Mouse (Mus musculus) liver, postnatal 0 days (tissue): ENCODE results near the gene Mroh3. TPM values are rescaled to one million over a fixed set of nuclear protein-coding genes. Genes with fewer than 3 reads are reported as not detected.
A peak's percentile ranks its signal among the peaks of the same experiment; 100 is the strongest.

Source experiments
- ATAC-seq: fragments of 200-750 bp; cut with Nextera tagmentation; 2 replicates; pipeline ENCODE4 v1.8.0; 2017; ENCODE audit warnings: mild to moderate bottlenecking, moderate library complexity
- DNase-seq: peaks from one replicate; pipeline ENCODE4 v3.0.0-alpha.2; 2016
- H3K27ac ChIP-seq: fragments of 300-500 bp; sonication (generic); 2 replicates; pipeline ENCODE4 v1.5.1; 2014; ENCODE audit warnings: antibody characterized with exemption, moderate library complexity, mild to moderate bottlenecking, low read depth
- H3K27me3 ChIP-seq: fragments of 300-500 bp; sonication (generic); 2 replicates; pipeline ENCODE4 v1.6.1; 2014; ENCODE audit warnings: low read length, control low read depth, mixed read lengths; ENCODE audit not compliant: insufficient read depth
- H3K36me3 ChIP-seq: fragments of 300-500 bp; sonication (generic); replicated peaks from 2 replicates; pipeline ENCODE4 v1.6.1; 2014; ENCODE audit warnings: mild to moderate bottlenecking, control low read depth, low read length, moderate library complexity, mixed read lengths; ENCODE audit not compliant: insufficient read depth
- H3K4me1 ChIP-seq: fragments of 300-500 bp; sonication (generic); 2 replicates; pipeline ENCODE4 v1.6.1; 2014; ENCODE audit warnings: antibody characterized with exemption, mild to moderate bottlenecking, control low read depth; ENCODE audit not compliant: insufficient read depth
- H3K4me2 ChIP-seq: fragments of 300-500 bp; sonication (generic); 2 replicates; pipeline ENCODE4 v1.6.1; 2014; ENCODE audit warnings: low read depth, mild to moderate bottlenecking, low read length, moderate library complexity, mixed read lengths
- H3K4me3 ChIP-seq: fragments of 300-500 bp; sonication (generic); 2 replicates; pipeline ENCODE4 v1.5.1; 2014; ENCODE audit warnings: low read depth, low read length
- H3K9ac ChIP-seq: fragments of 300-500 bp; sonication (generic); replicated peaks from 2 replicates; pipeline ENCODE4 v1.6.1; 2014; ENCODE audit warnings: mild to moderate bottlenecking, moderate library complexity
- H3K9me3 ChIP-seq: fragments of 300-500 bp; sonication (generic); 2 replicates; pipeline ENCODE4 v1.6.1; 2016; ENCODE audit warnings: mild to moderate bottlenecking, control low read depth, low read length, mixed read lengths
- CTCF ChIP-seq: sonication (generic); IDR thresholded peaks from 2 replicates; pipeline ENCODE4 v1.5.1; 2016; ENCODE audit warnings: antibody characterized with exemption, low read depth
- EP300 ChIP-seq: IDR thresholded peaks from 2 replicates; pipeline ENCODE4 v1.6.1; 2016; ENCODE audit warnings: antibody characterized with exemption, low read depth, mild to moderate bottlenecking
- WGBS: fragments of 180-500 bp; shearing (Covaris S2); extraction: QIAGEN DNeasy Blood & Tissue Kit; methylation state at CpG from one replicate; pipeline ENCODE4 v1.1.7; 2014; ENCODE audit not compliant: insufficient replicate concordance; 5-methylcytosine and 5-hydroxymethylcytosine counted together
- polyA plus RNA-seq: library from polyadenylated mRNA; unstranded; fragments of >200 nt; fragmentation: Nextera tagmentation; extraction: Ambion mirVana; gene quantifications from 2 replicates; pipeline ENCODE4 v1.2.1, GENCODE M21; 2015

Mroh3 gene
- polyA plus RNA-seq, 1 experiment from 2014 or later, result not detected

DNA sequence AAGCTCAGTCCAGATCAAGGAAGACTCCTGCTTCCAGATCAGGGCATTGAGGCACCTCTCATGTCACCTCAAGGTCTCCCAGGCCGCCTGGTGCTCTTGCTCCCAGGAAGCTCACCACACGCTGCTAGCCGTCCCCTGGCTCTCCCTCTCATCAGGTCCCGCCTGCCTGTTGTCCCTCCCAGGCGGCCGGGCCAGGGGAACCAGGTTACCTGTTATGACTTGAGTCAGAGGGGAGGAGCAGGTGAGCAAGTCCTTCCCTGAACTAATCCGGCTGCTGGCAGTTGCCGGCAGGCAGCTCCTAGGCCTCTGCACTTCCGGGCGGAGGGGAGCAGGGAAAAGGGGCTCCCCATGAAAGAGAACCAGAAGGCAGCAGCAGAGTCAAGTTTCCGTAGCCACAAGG, 17.6 kb upstream of the Mroh3 start:
- peaks cover 21% of the 10 kb centered on the region for H3K4me1 ChIP-seq
- 65% methylated on average over 11 of the region's 11 CpGs for WGBS
- no peaks in the 10 kb centered on the region for H3K36me3 ChIP-seq
- H3K9me3 ChIP-seq, result no peaks in the 10 kb centered on the region
- no peak for ATAC-seq
- no peak overlapping the region for H3K9ac ChIP-seq
- H3K4me3 ChIP-seq, result no peak overlapping the region
- no peak overlapping the region for H3K4me2 ChIP-seq
- TF ChIP-seq EP300, result no peak
- no peak for TF ChIP-seq CTCF
- peaks cover 30% of the 10 kb centered on the region for H3K27me3 ChIP-seq
- no peak for DNase-seq
- no peak overlapping the region for H3K27ac ChIP-seq

DNA sequence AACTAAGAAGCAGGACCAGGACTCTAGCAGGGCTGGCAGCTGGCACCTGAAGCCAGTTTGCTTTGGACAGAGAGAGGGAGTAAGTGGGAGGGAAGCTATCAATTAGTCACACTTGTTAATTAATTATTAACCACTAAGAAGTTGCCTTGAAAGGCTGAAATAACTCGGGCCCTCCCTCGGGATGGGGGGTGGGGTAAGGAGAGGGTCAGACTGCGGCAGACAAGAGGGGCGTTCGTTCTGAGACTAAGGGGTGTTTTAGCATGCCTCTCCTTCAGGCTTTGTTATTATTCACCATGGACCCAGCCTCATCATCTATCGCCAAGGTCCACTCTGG, 16.4 kb upstream of the Mroh3 start:
- H3K4me3 ChIP-seq, result no peak overlapping the region
- no peak overlapping the region for H3K27ac ChIP-seq
- no peak overlapping the region for H3K9ac ChIP-seq
- 37% methylated on average over 6 of the region's 6 CpGs for WGBS
- H3K4me2 ChIP-seq, result peak overlapping the region; percentile 62
- no peaks in the 10 kb centered on the region for H3K9me3 ChIP-seq
- no peak for TF ChIP-seq EP300
- no peak for TF ChIP-seq CTCF
- no peak for DNase-seq
- H3K27me3 ChIP-seq, result peaks cover 23% of the 10 kb centered on the region
- peaks cover 16% of the 10 kb centered on the region for H3K4me1 ChIP-seq
- ATAC-seq, result peak; percentile 61
- no peaks in the 10 kb centered on the region for H3K36me3 ChIP-seq

DNA sequence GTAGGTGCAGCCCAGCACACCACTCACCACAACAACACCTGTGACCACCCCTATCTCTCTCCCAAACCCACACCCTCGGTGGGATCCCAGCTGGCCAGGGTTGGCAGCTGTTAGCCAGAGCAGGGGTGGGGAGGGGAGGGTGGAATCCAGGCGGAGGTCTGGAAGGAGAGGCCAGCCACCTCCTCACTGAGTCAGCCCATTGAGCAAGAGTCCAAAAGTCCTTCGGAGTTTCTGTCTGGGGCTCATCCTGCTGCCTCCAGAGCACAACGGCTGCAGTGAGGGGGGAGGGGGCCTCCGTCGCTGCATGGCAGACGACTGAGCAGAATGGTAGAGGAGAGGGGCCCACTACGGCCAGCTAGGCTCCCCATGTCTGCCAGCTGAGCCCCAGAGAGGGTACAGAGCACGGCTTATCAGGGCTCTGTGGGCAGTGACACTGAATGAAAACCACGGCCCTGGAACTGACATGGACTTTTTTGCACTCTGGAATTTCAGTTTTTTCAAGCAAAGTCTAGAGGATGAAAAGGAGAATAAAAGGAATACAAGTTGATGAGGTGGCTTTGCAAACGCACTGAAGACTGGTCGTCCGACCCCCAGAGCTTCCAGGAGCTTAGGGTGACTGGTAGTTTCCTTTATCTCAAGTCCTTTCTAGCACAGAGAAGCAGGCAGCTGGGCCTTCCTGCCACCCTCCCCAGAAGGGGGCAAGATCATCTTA, 15.9 kb upstream of the Mroh3 start:
- Histone ChIP-seq H3K27me3 (peaks cover 18% of the 10 kb centered on the region), H3K4me1 (peaks cover 13% of the 10 kb centered on the region), H3K36me3 (no peaks in the 10 kb centered on the region), H3K4me2 (peak overlapping the region; percentile 62), H3K9ac (no peak overlapping the region), H3K4me3 (peak overlapping the region; percentile 24; the same call in 1 of the 2 replicates), H3K27ac (no peak overlapping the region), H3K9me3 (no peaks in the 10 kb centered on the region)
- 20% methylated on average over 13 of the region's 13 CpGs for WGBS
- peak; percentile 77 for ATAC-seq
- peak; percentile 55 for DNase-seq
- TF ChIP-seq EP300 (no peak), CTCF (no peak)

DNA sequence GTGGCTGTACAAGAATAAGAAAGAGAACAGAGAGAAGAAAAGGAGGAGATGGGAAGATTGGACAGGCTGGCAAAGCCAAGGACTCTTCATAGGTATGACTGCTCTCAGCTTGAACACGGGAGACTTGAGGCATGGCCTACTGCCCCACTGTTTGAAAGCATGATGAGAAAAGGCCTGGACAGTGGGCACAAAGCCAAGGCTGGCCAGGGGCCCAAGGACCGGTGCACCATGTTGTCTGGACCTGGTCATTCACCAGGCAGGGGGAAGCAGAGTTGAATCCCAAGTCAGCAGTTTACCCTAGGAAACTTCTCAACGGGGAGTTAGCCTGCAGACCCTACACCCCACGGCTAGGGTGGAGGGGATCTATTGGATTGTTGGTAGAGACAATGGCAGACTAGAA, 15.2 kb upstream of the Mroh3 start:
- 58% methylated on average over 4 of the region's 4 CpGs for WGBS
- Histone ChIP-seq H3K27me3 (peaks cover 12% of the 10 kb centered on the region), H3K4me2 (peak overlapping the region; percentile 62; the same call in 1 of the 2 replicates), H3K9me3 (no peaks in the 10 kb centered on the region), H3K9ac (no peak overlapping the region), H3K27ac (no peak overlapping the region), H3K4me3 (no peak overlapping the region), H3K36me3 (no peaks in the 10 kb centered on the region), H3K4me1 (peaks cover 13% of the 10 kb centered on the region)
- ATAC-seq (peak; percentile 46), DNase-seq (peak; percentile 62)
- TF ChIP-seq EP300 (no peak), CTCF (no peak)

DNA sequence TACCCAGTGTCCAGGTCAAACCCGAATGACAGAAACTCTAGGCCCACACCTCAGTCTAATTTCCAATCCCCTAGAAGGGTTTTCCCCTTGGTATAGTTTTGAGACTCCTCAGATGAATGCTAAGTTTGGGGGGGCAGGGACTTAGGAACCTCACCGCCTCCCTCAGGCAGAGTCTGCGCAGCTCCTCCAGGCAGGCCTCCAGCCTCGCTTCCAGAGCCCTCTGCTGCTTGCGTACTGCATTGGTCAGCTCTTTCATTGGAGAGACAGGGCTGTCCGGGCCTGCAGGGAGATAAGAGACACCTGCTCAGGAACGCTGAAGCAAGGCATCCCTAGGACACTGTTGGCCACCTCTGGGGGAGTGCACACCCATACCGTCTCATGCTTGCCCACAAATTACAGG, 14.0 kb upstream of the Mroh3 start:
- ATAC-seq (no peak), DNase-seq (no peak)
- Histone ChIP-seq H3K4me1 (peaks cover 13% of the 10 kb centered on the region), H3K36me3 (no peaks in the 10 kb centered on the region), H3K27me3 (0 out of 2 replicates have a peak, but pooled peaks cover 2% of the 10 kb centered on the region), H3K9ac (no peak overlapping the region), H3K9me3 (no peaks in the 10 kb centered on the region), H3K4me3 (no peak overlapping the region), H3K27ac (no peak overlapping the region), H3K4me2 (no peak overlapping the region)
- 85% methylated on average over 8 of the region's 8 CpGs for WGBS
- TF ChIP-seq EP300 (no peak), CTCF (no peak)

DNA sequence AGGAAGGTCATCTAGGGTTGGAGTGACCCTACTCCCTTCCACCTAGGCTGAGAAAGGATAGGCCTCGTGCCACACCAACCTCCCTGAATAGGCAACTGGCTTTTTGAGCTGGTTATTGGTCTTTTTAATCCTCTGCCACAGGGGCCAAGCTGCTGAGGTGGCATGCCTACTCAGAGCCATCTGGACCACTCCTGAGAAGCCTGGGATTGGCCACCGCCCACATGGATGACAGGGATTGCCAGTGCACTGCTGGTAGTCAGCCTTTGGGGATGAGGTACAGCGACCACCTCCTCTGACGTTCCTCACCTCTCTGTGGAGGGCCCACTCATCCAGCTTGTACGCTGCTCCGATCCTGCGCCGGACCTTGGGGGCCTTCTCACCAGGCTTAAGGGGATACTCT, 13.2 kb upstream of the Mroh3 start:
- peaks cover 13% of the 10 kb centered on the region for H3K4me1 ChIP-seq
- H3K9me3 ChIP-seq, result no peaks in the 10 kb centered on the region
- no peak overlapping the region for H3K9ac ChIP-seq
- no peak for TF ChIP-seq EP300
- TF ChIP-seq CTCF, result no peak
- no peak overlapping the region for H3K4me3 ChIP-seq
- no peaks in the 10 kb centered on the region for H3K36me3 ChIP-seq
- no peak for ATAC-seq
- no peak for DNase-seq
- no peak overlapping the region for H3K27ac ChIP-seq
- WGBS, result 95% methylated on average over 8 of the region's 8 CpGs
- 0 out of 2 replicates have a peak, but pooled peaks cover 2% of the 10 kb centered on the region for H3K27me3 ChIP-seq
- no peak overlapping the region for H3K4me2 ChIP-seq

DNA sequence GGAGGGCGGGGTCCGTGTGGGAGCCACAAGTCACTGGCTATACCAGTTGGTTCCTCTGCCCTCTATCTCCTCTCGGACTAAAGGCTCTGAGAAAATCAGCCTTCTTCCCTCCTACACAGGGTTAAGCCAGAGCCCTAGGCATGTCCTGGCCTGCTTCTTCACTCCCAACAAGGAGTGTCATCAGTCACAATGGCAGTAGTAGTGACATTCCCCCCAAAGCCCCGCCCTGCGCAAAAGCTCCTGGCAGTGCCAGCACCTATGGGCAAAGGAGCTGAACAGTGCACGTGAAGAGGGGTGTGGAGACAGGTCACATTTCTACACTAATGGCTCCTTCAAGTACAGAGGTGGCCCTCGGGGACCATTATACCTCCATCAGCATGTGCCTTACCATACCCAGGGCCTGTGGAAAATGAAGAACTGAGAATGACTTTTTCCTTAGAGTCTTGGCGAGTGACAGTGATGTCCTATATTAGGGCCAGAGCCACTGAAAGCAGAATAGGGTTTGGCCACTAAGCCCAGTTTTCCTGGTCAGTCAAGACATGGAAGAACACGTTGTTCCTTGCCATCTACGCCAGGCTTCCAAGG, 11.2 kb upstream of the Mroh3 start:
- Histone ChIP-seq H3K4me1 (peaks cover 8% of the 10 kb centered on the region), H3K27ac (no peak overlapping the region), H3K4me2 (no peak overlapping the region), H3K9me3 (no peaks in the 10 kb centered on the region), H3K27me3 (0 out of 2 replicates have a peak, but pooled peaks cover 2% of the 10 kb centered on the region), H3K9ac (no peak overlapping the region), H3K36me3 (no peaks in the 10 kb centered on the region), H3K4me3 (no peak overlapping the region)
- DNase-seq (no peak), ATAC-seq (no peak)
- WGBS, result 81% methylated on average over 10 of the region's 10 CpGs
- TF ChIP-seq CTCF, result no peak
- TF ChIP-seq EP300, result no peak
